Mouse (Mus musculus) kidney, embryonic 16.5 days (tissue): Measurements from ENCODE around the gene Arhgap23. TPM values are rescaled to one million over a fixed set of nuclear protein-coding genes. Genes with fewer than 3 reads are reported as not detected.
A peak's percentile ranks its signal among the peaks of the same experiment; 100 is the strongest.

Experiments used
- ATAC-seq: fragments of 200-750 bp; cut with Nextera tagmentation; 2 replicates; pipeline ENCODE4 v1.8.0; 2017; ENCODE audit warnings: moderate TSS enrichment; ENCODE audit not compliant: low FRiP score, low TSS enrichment
- H3K27ac ChIP-seq: fragments of 300-500 bp; sonication (generic); 2 replicates; pipeline ENCODE4 v1.5.1; 2014; ENCODE audit warnings: low read length
- H3K27me3 ChIP-seq: fragments of 300-500 bp; sonication (generic); 2 replicates; pipeline ENCODE4 v1.6.1; 2014; ENCODE audit warnings: low read length, control low read depth, mixed read lengths; ENCODE audit not compliant: insufficient read depth
- H3K36me3 ChIP-seq: fragments of 300-500 bp; sonication (generic); 2 replicates; pipeline ENCODE4 v1.6.1; 2014; ENCODE audit warnings: low read length, control low read depth, mixed read lengths; ENCODE audit not compliant: insufficient read depth
- H3K4me1 ChIP-seq: fragments of 300-500 bp; sonication (generic); 2 replicates; pipeline ENCODE4 v1.6.1; 2014; ENCODE audit warnings: low read length, control low read depth, mixed read lengths; ENCODE audit not compliant: insufficient read depth
- H3K4me2 ChIP-seq: fragments of 300-500 bp; sonication (generic); replicated peaks from 2 replicates; pipeline ENCODE4 v1.6.1; 2014; ENCODE audit warnings: low read depth, low read length
- H3K4me3 ChIP-seq: fragments of 300-500 bp; sonication (generic); 2 replicates; pipeline ENCODE4 v1.5.1; 2014; ENCODE audit warnings: mild to moderate bottlenecking, low read length
- H3K9ac ChIP-seq: fragments of 300-500 bp; sonication (generic); replicated peaks from 2 replicates; pipeline ENCODE4 v1.6.1; 2014; ENCODE audit warnings: low read length
- H3K9me3 ChIP-seq: fragments of 300-500 bp; sonication (generic); 2 replicates; pipeline ENCODE4 v1.6.1; 2016; ENCODE audit warnings: low read length, control low read depth
- WGBS: fragments of 180-500 bp; shearing (Covaris S2); extraction: QIAGEN DNeasy Blood & Tissue Kit; methylation state at CpG from one replicate; pipeline ENCODE4 v1.1.7; 2014; 5-methylcytosine and 5-hydroxymethylcytosine counted together
- polyA plus RNA-seq: library from polyadenylated mRNA; unstranded; fragments of >200 nt; fragmentation: Nextera tagmentation; extraction: Ambion mirVana; gene quantifications from 2 replicates; pipeline ENCODE4 v1.2.1, GENCODE M21; 2015

Arhgap23 gene
- polyA plus RNA-seq, 1 experiment from 2014 or later: 6.2 TPM

- H3K36me3 ChIP-seq: no peaks in the 10 kb centered on the region
- no peak overlapping the region for H3K27ac ChIP-seq
- H3K4me1 ChIP-seq: peaks cover 42% of the 10 kb centered on the region
- H3K27me3 ChIP-seq: no peaks in the 10 kb centered on the region
- 9% methylated on average over 3 of the region's 3 CpGs for WGBS
- H3K9ac ChIP-seq: no peak overlapping the region
- H3K4me3 ChIP-seq: no peak overlapping the region
- ATAC-seq: no peak
- no peak overlapping the region for H3K4me2 ChIP-seq
- H3K9me3 ChIP-seq: no peaks in the 10 kb centered on the region
Observed at GRCm38 (mm10) chr11:97432015-97432414, 16.7 kb downstream of the Arhgap23 start.

GRCm38 (mm10) chr11:97432983-97433539 lies 17.7 kb downstream of the Arhgap23 start:
- no peak overlapping the region for H3K9ac ChIP-seq
- ATAC-seq: no peak
- 76% methylated on average over 8 of the region's 8 CpGs for WGBS
- H3K4me3 ChIP-seq: no peak overlapping the region
- H3K9me3 ChIP-seq: no peaks in the 10 kb centered on the region
- no peaks in the 10 kb centered on the region for H3K36me3 ChIP-seq
- no peaks in the 10 kb centered on the region for H3K27me3 ChIP-seq
- peaks cover 43% of the 10 kb centered on the region for H3K4me1 ChIP-seq
- no peak overlapping the region for H3K4me2 ChIP-seq
- H3K27ac ChIP-seq: no peak overlapping the region

GRCm38 (mm10) chr11:97434121-97434520 lies 18.8 kb downstream of the Arhgap23 start:
- Histone ChIP-seq H3K27me3 (no peaks in the 10 kb centered on the region), H3K36me3 (no peaks in the 10 kb centered on the region)

GRCm38 (mm10) chr11:97434704-97435454 lies 19.5 kb downstream of the Arhgap23 start:
- Histone ChIP-seq H3K27me3 (no peaks in the 10 kb centered on the region), H3K9me3 (no peaks in the 10 kb centered on the region), H3K4me1 (peaks cover 54% of the 10 kb centered on the region), H3K4me2 (peak overlapping the region; percentile 59), H3K36me3 (no peaks in the 10 kb centered on the region), H3K4me3 (peak overlapping the region; percentile 44), H3K27ac (peak overlapping the region; percentile 92), H3K9ac (peak overlapping the region; percentile 53; the same call in 1 of the 2 replicates)
- ATAC-seq: peak; percentile 64
- WGBS: 4% methylated on average over 15 of the region's 15 CpGs

More at GRCm38 (mm10) chr11:97434121-97434520, 18.8 kb downstream of the Arhgap23 start:
- ATAC-seq: no peak
- Histone ChIP-seq H3K4me3 (no peak overlapping the region), H3K4me2 (no peak overlapping the region), H3K9ac (no peak overlapping the region), H3K9me3 (no peaks in the 10 kb centered on the region), H3K27ac (no peak overlapping the region), H3K4me1 (peaks cover 47% of the 10 kb centered on the region)
- WGBS: 75% methylated on average over 8 of the region's 8 CpGs

GRCm38 (mm10) chr11:97435808-97436491 lies 20.6 kb downstream of the Arhgap23 start:
- H3K27me3 ChIP-seq: no peaks in the 10 kb centered on the region
- H3K27ac ChIP-seq: peak overlapping the region; percentile 92
- H3K9me3 ChIP-seq: no peaks in the 10 kb centered on the region
- no peak for ATAC-seq
- 37% methylated on average over 13 of the region's 13 CpGs for WGBS
- H3K36me3 ChIP-seq: no peaks in the 10 kb centered on the region
- H3K9ac ChIP-seq: peak overlapping the region; percentile 47
- H3K4me2 ChIP-seq: peak overlapping the region; percentile 59
- H3K4me1 ChIP-seq: peaks cover 55% of the 10 kb centered on the region
- H3K4me3 ChIP-seq: 0 out of 2 replicates have a peak overlapping the region, but pooled peaks have one; percentile 1

- no peak overlapping the region; the same call in 1 of the 2 replicates for H3K9ac ChIP-seq
- 12% methylated on average over 5 of the region's 5 CpGs for WGBS
- ATAC-seq: peak; percentile 22; the same call in 1 of the 2 replicates
Observed at GRCm38 (mm10) chr11:97437745-97438144, 22.4 kb downstream of the Arhgap23 start.

GRCm38 (mm10) chr11:97438868-97439267 lies 23.5 kb downstream of the Arhgap23 start:
- no peak overlapping the region for H3K4me3 ChIP-seq
- no peaks in the 10 kb centered on the region for H3K27me3 ChIP-seq
- H3K4me1 ChIP-seq: peaks cover 77% of the 10 kb centered on the region
- WGBS: 46% methylated on average over 9 of the region's 9 CpGs
- no peak overlapping the region for H3K4me2 ChIP-seq
- H3K9me3 ChIP-seq: no peaks in the 10 kb centered on the region
- H3K36me3 ChIP-seq: no peaks in the 10 kb centered on the region
- H3K9ac ChIP-seq: no peak overlapping the region
- no peak for ATAC-seq
- peak overlapping the region; percentile 92 for H3K27ac ChIP-seq

More at GRCm38 (mm10) chr11:97437745-97438144, 22.4 kb downstream of the Arhgap23 start:
- no peaks in the 10 kb centered on the region for H3K36me3 ChIP-seq
- no peaks in the 10 kb centered on the region for H3K9me3 ChIP-seq
- H3K4me1 ChIP-seq: peaks cover 72% of the 10 kb centered on the region
- no peaks in the 10 kb centered on the region for H3K27me3 ChIP-seq
- peak overlapping the region; percentile 92 for H3K27ac ChIP-seq
- H3K4me2 ChIP-seq: 0 out of 2 replicates have a peak overlapping the region, but pooled peaks have one; percentile 0
- no peak overlapping the region for H3K4me3 ChIP-seq

- Histone ChIP-seq H3K27ac (peak overlapping the region; percentile 92), H3K9ac (peak overlapping the region; percentile 80), H3K4me1 (peaks cover 72% of the 10 kb centered on the region), H3K4me2 (peak overlapping the region; percentile 69), H3K36me3 (0 out of 2 replicates have a peak, but pooled peaks cover 5% of the 10 kb centered on the region), H3K27me3 (no peaks in the 10 kb centered on the region), H3K4me3 (peak overlapping the region; percentile 64), H3K9me3 (no peaks in the 10 kb centered on the region)
- under 1% methylated on average over 16 of the region's 37 CpGs for WGBS
- peak; percentile 48 for ATAC-seq
Observed at GRCm38 (mm10) chr11:97439935-97440334, 24.6 kb downstream of the Arhgap23 start.

- ATAC-seq: peak; percentile 36
- Histone ChIP-seq H3K4me3 (peak overlapping the region; percentile 64), H3K36me3 (peaks cover 5% of the 10 kb centered on the region; the same call in 1 of the 2 replicates), H3K27ac (peak overlapping the region; percentile 92), H3K4me2 (peak overlapping the region; percentile 69), H3K9ac (peak overlapping the region; percentile 80), H3K4me1 (peaks cover 66% of the 10 kb centered on the region), H3K9me3 (no peaks in the 10 kb centered on the region), H3K27me3 (no peaks in the 10 kb centered on the region)
- WGBS: 1% methylated on average over 25 of the region's 34 CpGs
Observed at GRCm38 (mm10) chr11:97440441-97440881, 25.1 kb downstream of the Arhgap23 start.
